Mouse (Mus musculus): ENCODE measurements around the gene Vmn1r197.
"Not testable (repeated sequence)": the region's sequence is repeated elsewhere in the genome, so short reads cannot be mapped to it uniquely, and the experiment has no call there.

Gene Vmn1r197

DNA sequence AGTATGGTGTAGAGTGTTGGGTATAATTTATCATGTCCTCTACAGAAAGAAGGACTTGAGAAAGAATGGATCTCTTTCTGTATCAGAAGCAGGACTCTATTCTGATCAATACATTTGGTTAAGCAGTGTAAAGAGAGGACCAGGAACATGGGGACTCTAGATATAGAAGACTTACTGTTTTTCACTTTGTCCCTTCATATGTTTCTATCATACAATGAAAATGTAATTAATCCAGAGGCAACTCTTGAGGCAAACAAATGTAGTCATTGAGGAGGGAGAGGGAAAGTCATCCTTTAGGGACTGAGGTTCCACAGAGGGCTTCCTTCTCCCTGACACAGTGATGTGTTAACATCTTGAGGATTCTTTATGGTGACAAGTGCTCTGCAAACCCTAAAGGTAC is at the start of gene Vmn1r197:
Vmn1r197 (plus strand) TSS at position 301 of the 400 bp plus-strand sequence.
- DNase-seq (ENCODE audit: low spot score in 2 of 2) = no peak

DNA sequence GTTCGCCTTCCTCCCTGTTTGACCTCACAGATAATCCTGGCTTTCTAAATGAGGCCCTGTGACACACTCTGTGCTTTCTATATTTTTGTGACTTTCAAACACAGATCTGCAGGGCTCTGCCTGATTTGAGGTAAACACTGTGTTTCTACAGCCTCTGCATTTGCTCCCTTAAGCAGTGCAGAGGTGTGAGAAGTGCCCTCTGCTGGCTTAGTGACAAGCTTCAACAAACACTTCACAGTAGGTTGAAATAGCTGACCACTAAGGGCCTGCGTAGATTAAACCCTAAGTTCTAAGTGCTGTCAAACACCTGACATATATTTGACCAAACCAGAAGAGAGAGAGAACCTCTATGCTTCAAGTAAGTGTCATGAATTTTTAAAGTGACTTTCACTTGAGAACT is 39.8 kb upstream of the Vmn1r197 start:
- no peak for DNase-seq (ENCODE audit: low spot score in 2 of 2)

DNA sequence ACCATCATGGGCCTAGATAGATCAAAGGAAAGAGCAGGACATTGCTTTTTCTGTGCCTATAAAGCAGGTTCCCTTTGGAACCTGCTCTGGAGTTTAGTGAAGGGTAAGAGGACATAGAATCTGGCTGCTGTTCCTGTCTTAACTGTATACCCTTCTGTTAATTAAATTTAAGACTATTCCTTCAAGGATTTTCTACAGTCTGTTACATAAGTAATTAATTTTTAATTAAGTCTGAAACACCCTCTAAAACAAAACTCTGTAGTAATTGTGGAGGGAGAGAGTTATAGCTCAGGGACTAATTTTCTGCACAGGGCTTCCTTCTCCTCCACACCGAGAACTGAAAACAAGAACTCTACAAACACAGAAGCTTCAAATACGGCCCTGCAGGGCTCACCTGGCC is 34.8 kb upstream of the Vmn1r197 start, which contains the start of gene Vmn1r196:
Vmn1r196 (plus strand) TSS at position 301 of the 400 bp plus-strand sequence.
- DNase-seq (ENCODE audit: low spot score in 2 of 2) = no peak

DNA sequence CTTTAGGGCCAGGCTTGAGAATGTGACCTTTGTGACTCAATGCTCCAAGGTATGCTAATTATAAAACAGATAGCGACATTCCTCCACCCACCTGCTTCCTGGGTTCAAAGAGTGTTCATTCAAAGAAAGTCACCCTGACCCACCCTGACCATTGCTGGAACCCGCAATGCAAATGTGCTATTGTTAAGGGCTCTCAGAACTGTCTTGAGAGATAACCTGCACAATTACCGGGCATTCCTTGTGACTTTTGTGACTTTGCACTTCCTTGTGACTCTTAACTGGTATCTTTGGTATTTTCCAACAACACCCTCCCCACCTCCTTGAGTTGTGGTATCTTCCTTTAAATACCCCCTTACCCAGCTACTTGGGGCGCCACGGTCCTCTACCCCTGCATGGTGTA is 16.3 kb upstream of the Vmn1r197 start:
- DNase-seq (ENCODE audit: low spot score in 2 of 2) = not testable (repeated sequence)

DNA sequence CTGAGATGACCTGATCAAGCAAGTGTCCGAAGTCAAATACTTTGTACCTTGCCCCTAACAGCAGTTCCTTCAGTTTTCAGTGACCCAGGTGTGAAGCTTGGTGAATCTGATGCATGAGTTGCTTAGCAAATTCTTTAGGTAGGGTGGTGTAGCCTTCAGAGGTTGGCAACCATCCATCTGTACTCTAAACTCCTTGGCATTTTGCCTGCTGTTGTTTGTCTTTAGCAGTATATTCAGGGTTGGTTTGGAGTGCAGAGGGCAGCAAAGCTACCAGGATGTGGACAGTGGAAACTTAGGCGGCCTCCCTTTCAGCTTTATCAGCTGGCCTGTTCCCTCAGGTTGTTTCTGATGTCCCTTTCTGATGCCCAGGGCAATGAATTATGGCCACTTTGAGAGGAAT is 9.0 kb upstream of the Vmn1r197 start:
- DNase-seq (ENCODE audit: low spot score in 2 of 2) = no peak

DNA sequence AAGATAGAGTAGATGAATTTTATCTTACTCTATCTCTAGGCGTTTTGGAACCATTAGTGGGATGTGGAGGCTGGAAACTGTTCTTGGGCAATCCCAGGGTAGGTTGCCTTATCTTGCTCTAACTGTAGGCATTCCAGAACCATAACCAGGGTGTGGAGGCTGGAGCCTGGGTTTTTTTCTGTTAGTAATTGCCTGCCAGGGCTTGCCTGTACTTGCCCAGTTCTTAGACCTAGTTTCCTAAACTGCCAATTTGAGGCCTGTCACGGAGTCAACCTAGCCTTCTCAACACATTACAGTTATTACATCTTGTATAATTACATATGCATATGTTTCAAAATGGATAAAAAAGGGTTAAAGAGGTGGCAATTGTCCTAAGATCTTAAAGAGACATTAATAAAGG is 7.0 kb upstream of the Vmn1r197 start:
- DNase-seq (ENCODE audit: low spot score in 2 of 2) = no peak

DNA sequence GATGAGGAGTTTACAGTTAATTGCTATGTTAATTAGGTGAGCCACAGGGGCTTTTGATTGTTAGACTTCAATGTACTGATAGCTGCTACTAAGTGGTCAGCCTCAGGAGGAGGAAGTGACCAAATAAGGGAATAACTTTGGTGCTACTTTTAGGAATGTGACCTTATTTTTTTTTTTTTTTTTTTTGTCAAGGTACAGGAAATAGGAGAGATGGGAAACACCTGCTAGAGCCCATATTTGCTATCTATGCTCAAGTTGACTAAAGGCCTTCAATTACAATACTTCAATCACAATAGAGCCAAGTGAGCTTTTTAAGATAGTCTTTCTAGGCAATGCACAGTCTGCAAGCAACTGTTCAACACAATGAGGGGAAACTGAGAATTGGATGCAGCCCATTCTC is 4.3 kb upstream of the Vmn1r197 start:
- DNase-seq (ENCODE audit: low spot score in 2 of 2) = no peak

DNA sequence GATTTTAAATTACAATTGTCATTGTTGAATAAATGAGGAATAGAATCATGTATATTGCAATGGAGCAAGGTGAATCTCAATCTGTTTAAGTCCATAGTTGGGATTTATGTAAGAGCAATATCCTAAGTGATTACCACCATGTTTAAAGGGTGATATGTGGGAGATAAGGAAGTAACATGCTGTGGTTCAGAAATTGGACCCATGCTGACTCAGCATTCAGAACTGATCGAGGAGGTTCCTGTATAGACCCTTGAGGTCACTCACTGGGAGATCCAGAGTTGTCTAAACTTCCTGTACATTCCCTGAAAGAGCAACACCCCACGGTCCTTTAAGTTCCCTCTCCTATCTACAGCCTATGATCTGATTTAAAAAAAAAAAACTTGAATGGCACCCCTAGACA is 8.9 kb downstream of the Vmn1r197 start:
- DNase-seq (ENCODE audit: low spot score in 2 of 2) = no peak

DNA sequence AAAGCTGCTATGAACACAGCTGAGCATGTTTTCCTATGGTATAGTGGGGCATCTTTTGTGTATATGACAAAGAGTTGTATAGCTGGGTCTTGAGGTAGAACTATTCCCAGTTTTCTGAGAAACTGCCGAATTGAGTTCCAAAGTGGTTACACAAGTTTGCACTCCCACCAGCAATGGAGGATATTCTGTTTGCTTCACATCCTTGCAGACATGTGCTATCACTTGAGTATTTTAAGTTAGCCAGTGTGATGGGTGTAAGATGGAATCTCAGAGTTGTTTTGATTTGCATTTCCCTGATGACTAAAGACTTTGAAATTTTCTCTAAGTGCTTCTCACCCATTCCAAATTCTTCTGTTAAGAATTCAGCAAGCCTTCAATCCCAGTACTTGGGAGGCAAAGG is 11.2 kb downstream of the Vmn1r197 start:
- DNase-seq (ENCODE audit: low spot score in 2 of 2) = no peak

DNA sequence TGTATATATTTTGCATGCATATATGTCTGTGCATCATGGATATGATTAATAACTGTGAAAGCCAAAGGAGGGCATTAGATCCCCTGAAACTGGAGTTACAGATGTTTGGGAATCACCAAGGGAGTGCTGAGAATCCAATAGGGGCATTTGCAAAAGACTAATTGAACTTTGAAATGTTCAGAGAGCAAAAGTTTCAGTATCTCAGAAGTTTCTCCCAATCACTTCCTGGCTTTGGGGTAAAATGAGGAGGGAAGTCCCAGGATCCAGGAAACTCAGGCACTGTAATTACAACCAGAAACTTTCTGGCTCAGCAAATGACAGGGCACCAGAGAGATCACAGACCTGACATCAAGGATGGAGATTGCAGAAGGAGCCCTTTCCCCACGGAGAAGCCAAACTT is 25.7 kb downstream of the Vmn1r197 start, which contains the start of gene Vmn1r198:
Vmn1r198 (plus strand) TSS at position 301 of the 400 bp plus-strand sequence.
- DNase-seq (ENCODE audit: low spot score in 2 of 2) = no peak

DNA sequence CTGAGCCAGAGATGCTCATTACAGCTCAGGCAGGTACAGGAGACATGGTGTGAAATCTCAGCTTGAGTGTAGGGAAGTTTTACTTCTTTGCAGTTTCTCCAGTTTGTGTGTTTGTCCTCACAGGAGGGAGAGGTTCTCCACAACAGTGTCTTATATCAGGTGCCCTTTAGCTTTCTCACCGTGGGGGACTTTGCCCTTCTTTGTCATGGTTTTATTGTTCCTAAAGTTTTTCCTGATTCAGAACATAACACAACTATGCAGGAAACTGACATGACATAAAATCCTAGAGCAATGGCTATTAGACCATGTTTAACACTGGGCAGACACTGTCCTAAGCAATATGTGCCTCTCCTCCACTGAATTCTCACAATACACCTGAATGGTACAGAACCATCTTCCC is 26.4 kb downstream of the Vmn1r197 start:
- DNase-seq (ENCODE audit: low spot score in 2 of 2) = no peak

DNA sequence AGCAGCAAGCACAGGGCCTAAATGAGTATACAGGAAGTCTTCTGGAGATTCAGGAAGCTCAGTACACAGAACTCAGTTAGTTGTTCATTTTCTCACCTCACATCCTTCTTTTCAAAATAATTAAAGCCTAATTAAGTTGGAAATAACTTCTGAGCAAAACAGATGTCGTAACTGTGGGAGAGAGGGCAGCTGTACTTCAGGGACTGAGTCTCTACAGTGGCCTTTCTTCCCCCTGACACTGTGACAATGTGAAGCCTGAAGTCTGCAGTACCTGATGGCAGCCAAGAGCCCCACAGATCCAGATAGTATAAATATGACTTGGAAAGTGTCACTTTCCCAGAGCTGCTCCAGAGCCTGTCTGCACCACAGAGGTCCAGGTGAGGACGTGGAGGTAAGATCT is 55.1 kb downstream of the Vmn1r197 start, which contains the start of gene Vmn1r199:
Vmn1r199 (plus strand) TSS at position 301 of the 400 bp plus-strand sequence.
- no peak for DNase-seq (ENCODE audit: low spot score in 2 of 2)

DNA sequence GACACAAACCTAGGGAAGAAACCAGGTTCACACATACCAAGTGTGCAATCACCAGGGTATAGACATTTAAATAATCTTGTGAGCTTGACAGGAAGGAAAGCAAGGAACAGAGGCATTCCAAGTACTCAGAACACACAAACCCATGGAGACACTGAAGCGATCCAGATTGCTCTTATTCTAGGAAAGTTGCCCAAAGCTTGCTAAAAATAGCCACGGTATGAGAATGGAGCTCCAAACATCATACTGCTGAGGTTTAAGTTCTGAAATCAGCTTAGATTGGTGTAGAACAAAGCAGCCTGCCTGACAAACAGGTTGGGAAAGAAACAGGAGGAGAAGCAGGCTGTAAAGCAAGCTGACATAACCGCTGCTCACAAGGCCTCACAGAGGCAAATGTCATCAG is 56.7 kb downstream of the Vmn1r197 start:
- DNase-seq (ENCODE audit: low spot score in 2 of 2) = not testable (repeated sequence)

Data from frontal cortex, postnatal 25 days (tissue).